Mouse (Mus musculus) lung, postnatal 0 days (tissue): Measurements from ENCODE around the gene Lct. TPM values are rescaled to one million over a fixed set of nuclear protein-coding genes. Genes with fewer than 3 reads are reported as not detected.
"Not testable (repeated sequence)": the region's sequence is repeated elsewhere in the genome, so short reads cannot be mapped to it uniquely, and the experiment has no call there.

ENCODE experiments used
- ATAC-seq: fragments of 200-750 bp; cut with Nextera tagmentation; 2 replicates; pipeline ENCODE4 v1.8.0; 2017; ENCODE audit warnings: moderate library complexity
- DNase-seq: peaks from one replicate; pipeline ENCODE4 v3.0.0-alpha.2; 2016; ENCODE audit warnings: low spot score
- H3K27ac ChIP-seq: fragments of 300-500 bp; sonication (generic); 2 replicates; pipeline ENCODE4 v1.5.1; 2014; ENCODE audit warnings: antibody characterized with exemption, mild to moderate bottlenecking, low read length, mixed read lengths
- H3K27me3 ChIP-seq: fragments of 300-500 bp; sonication (generic); replicated peaks from 2 replicates; pipeline ENCODE4 v1.6.1; 2014; ENCODE audit warnings: low read length, mixed read lengths; ENCODE audit not compliant: insufficient read depth
- H3K36me3 ChIP-seq: fragments of 300-500 bp; sonication (generic); 2 replicates; pipeline ENCODE4 v1.6.1; 2014; ENCODE audit warnings: low read length, mixed read lengths; ENCODE audit not compliant: insufficient read depth
- H3K4me1 ChIP-seq: fragments of 300-500 bp; sonication (generic); 2 replicates; pipeline ENCODE4 v1.6.1; 2014; ENCODE audit warnings: antibody characterized with exemption, low read depth, low read length, mixed read lengths; ENCODE audit not compliant: insufficient read depth
- H3K4me2 ChIP-seq: fragments of 300-500 bp; sonication (generic); replicated peaks from 2 replicates; pipeline ENCODE4 v1.6.1; 2014; ENCODE audit warnings: low read depth, mild to moderate bottlenecking, low read length, moderate library complexity, mixed read lengths
- H3K4me3 ChIP-seq: fragments of 300-500 bp; sonication (generic); 2 replicates; pipeline ENCODE4 v1.5.1; 2014; ENCODE audit warnings: low read depth, low read length
- H3K9ac ChIP-seq: fragments of 300-500 bp; sonication (generic); replicated peaks from 2 replicates; pipeline ENCODE4 v1.6.1; 2014; ENCODE audit warnings: low read depth, mild to moderate bottlenecking
- H3K9me3 ChIP-seq: fragments of 300-500 bp; sonication (generic); 2 replicates; pipeline ENCODE4 v1.6.1; 2016; ENCODE audit warnings: low read length, mixed read lengths
- CTCF ChIP-seq: IDR thresholded peaks from 2 replicates; pipeline ENCODE4 v1.5.1; 2016; ENCODE audit warnings: antibody characterized with exemption, mild to moderate bottlenecking
- EP300 ChIP-seq: IDR thresholded peaks from 2 replicates; pipeline ENCODE4 v1.6.1; 2016; ENCODE audit warnings: antibody characterized with exemption, mild to moderate bottlenecking, control low read depth
- WGBS: fragments of 180-500 bp; shearing (Covaris S2); extraction: QIAGEN DNeasy Blood & Tissue Kit; methylation state at CpG from one replicate; pipeline ENCODE4 v1.1.7; 2014; 5-methylcytosine and 5-hydroxymethylcytosine counted together
- polyA plus RNA-seq: library from polyadenylated mRNA; unstranded; fragments of >200 nt; fragmentation: Nextera tagmentation; extraction: Ambion mirVana; gene quantifications from 2 replicates; pipeline ENCODE4 v1.2.1, GENCODE M21; 2015

Gene Lct
- polyA plus RNA-seq, 1 experiment from 2014 or later = not detected

DNA sequence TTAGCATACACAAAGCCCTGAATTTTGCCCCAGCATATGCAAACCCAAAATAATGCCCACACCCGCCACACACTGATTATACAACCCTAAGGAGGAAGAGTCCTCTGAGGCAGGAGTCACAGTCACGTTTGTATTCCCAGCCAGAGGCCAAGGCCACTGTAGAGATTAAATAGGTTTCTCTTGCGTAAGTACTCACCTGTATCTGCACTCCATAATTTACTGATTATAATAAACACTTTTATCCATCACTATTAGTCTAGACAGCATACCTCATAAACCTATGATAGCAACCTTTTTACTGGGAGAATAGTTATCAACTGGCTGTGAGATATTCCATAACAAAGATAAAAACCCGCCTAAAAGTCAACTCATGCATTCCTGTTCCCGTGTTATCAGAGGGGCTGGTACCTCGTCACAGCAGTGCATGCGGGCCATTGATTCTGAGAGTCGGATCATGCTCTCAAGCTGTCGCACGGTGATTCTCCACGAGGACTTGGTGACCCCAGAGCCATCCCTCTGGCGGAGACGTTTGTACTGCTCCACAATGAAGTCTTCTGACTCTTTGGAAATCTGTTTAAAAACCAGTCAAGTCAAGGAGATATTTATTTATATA lies 9.7 kb upstream of the Lct start:
- H3K9me3 ChIP-seq = no peaks in the 10 kb centered on the region
- H3K27ac ChIP-seq = no peak overlapping the region
- H3K27me3 ChIP-seq = no peaks in the 10 kb centered on the region
- H3K36me3 ChIP-seq = peaks cover 28% of the 10 kb centered on the region
- no peak for ATAC-seq
- no peak overlapping the region for H3K4me3 ChIP-seq
- no peak for TF ChIP-seq CTCF
- no peak for TF ChIP-seq EP300
- WGBS = 78% methylated on average over 13 of the region's 13 CpGs
- no peak for DNase-seq
- no peak overlapping the region for H3K4me2 ChIP-seq
- H3K9ac ChIP-seq = no peak overlapping the region
- H3K4me1 ChIP-seq = no peaks in the 10 kb centered on the region

GRCm38 (mm10) chr1:128330313-128330712 lies 2.2 kb upstream of the Lct start:
- Histone ChIP-seq H3K4me2 (no peak overlapping the region), H3K4me1 (no peaks in the 10 kb centered on the region), H3K9me3 (no peaks in the 10 kb centered on the region), H3K27ac (no peak overlapping the region), H3K27me3 (no peaks in the 10 kb centered on the region), H3K9ac (no peak overlapping the region), H3K36me3 (peaks cover 19% of the 10 kb centered on the region; the same call in 1 of the 2 replicates), H3K4me3 (no peak overlapping the region)
- TF ChIP-seq CTCF (no peak), EP300 (no peak)
- DNase-seq (no peak), ATAC-seq (no peak)
- WGBS = 83% methylated on average over 1 of the region's 1 CpGs

DNA sequence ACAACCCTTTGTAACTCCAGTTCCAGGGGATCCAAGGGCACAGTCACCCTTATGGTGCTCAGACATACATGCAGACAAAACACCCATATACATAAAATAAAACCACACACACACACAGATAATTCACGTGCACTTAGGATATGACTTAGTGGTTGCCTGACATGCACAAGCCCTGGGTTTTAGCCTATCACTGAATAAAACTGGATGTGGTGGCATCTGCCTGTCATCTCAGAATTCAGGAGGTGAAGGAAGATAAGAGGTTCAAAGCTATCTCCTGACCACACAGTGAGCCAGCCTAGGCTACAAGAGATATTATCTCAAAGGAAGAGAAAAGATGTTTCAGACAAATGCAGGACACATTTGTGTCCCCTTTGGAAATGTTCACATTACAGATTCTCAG lies 953 bp downstream of the Lct start:
- no peaks in the 10 kb centered on the region for H3K9me3 ChIP-seq

DNA sequence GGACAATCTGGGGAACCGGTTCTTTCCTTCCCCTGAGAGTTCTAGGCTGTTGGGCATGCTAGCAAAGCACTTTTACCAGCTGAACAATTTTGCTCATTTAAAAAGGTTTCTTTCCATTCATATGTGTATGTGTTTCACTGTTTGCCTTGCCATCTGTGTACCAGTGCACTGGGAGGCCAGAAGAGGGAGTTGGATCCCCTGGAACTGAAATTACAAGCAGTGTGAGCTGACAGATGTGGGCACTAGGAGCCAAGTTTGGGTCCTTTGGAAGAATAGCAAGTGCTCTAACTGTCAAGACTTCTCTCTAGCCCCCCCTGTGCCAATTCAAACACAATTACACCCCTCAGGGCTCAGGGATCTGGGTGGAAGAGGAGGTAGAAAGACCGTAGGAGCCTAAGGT lies 3.3 kb downstream of the Lct start:
- H3K9ac ChIP-seq = no peak overlapping the region
- no peak overlapping the region for H3K4me3 ChIP-seq
- DNase-seq (no peak), ATAC-seq (no peak)
- no peaks in the 10 kb centered on the region for H3K9me3 ChIP-seq
- no peak overlapping the region for H3K4me2 ChIP-seq
- no peaks in the 10 kb centered on the region for H3K4me1 ChIP-seq
- WGBS = 74% methylated on average over 2 of the region's 2 CpGs
- H3K27ac ChIP-seq = no peak overlapping the region
- 0 out of 2 replicates have a peak, but pooled peaks cover 5% of the 10 kb centered on the region for H3K36me3 ChIP-seq
- no peaks in the 10 kb centered on the region for H3K27me3 ChIP-seq
- TF ChIP-seq EP300 (no peak), CTCF (no peak)

More for the DNA sequence above, 953 bp downstream of the Lct start:
- ATAC-seq (no peak), DNase-seq (no peak)
- no peak overlapping the region for H3K9ac ChIP-seq
- H3K4me3 ChIP-seq = no peak overlapping the region
- WGBS = 88% methylated on average over 1 of the region's 1 CpGs
- H3K27me3 ChIP-seq = no peaks in the 10 kb centered on the region
- H3K27ac ChIP-seq = no peak overlapping the region
- H3K36me3 ChIP-seq = peaks cover 12% of the 10 kb centered on the region; the same call in 1 of the 2 replicates
- H3K4me2 ChIP-seq = no peak overlapping the region
- H3K4me1 ChIP-seq = no peaks in the 10 kb centered on the region
- no peak for TF ChIP-seq CTCF
- no peak for TF ChIP-seq EP300

- Histone ChIP-seq H3K36me3 (0 out of 2 replicates have a peak, but pooled peaks cover 4% of the 10 kb centered on the region), H3K27me3 (no peaks in the 10 kb centered on the region), H3K4me1 (no peaks in the 10 kb centered on the region), H3K4me3 (no peak overlapping the region), H3K4me2 (no peak overlapping the region), H3K9ac (no peak overlapping the region), H3K27ac (no peak overlapping the region), H3K9me3 (no peaks in the 10 kb centered on the region)
- TF ChIP-seq EP300 (no peak), CTCF (no peak)
- ATAC-seq (no peak), DNase-seq (no peak)
- WGBS = 73% methylated on average over 8 of the region's 8 CpGs
Observed at GRCm38 (mm10) chr1:128323026-128323643, 5.0 kb downstream of the Lct start.

DNA sequence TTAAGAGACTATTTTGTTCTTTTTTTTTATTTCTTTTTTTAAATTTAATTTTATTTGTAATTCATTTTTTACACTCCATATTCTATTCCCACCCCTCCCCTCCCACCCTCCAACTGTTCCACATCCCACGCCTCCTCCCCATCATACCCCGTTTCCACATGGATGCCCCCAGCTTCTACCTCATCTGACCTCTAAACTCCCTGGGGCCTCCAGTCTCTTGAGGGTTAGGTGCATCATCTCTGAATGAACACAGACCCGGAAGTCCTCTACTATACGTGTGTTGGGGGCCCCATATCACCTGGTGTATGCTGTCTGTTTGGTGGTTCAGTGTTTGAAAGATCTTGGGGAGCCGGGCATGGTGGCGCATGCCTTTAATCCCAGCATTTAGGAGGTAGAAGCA lies 8.9 kb downstream of the Lct start:
- DNase-seq, H3K4me2 ChIP-seq, H3K27ac ChIP-seq, H3K27me3 ChIP-seq, H3K4me3 ChIP-seq, H3K9ac ChIP-seq, ATAC-seq, H3K9me3 ChIP-seq, H3K36me3 ChIP-seq, H3K4me1 ChIP-seq: not testable (repeated sequence)
- WGBS = 86% methylated on average over 6 of the region's 6 CpGs
